Comparison of ENCODE assay signal across 7 mouse cellular contexts in the genomic region with DNA sequence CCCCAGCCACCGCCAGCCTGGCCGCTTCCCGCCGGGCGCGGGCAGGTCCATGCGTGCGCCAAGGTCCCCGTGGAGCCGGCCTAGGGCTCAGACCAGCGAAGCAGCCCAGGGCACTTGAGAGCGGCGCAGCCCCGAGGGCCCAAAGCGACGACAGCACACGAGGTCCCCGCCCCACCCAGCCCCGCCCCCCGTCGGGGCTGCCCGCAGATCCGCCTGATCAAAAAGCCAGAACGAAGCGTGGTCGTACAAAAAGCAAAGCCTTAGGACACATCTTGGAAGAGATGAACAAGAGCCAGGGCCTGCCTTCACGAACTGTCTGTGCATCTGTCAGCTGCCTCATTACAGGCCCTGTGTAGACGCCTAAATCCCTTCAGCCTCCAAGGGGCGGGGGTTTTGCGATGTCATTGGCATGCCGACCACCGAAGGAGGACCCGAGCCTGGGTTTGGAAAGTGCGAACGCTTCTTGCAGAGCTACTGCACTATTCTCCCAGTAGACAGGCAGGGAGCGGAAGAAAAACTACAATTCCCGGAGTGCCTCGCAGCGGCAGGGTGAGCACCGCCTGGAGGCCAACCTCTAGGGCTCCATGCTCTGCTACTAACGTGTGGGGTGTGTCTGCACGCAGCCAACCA. TPM values are rescaled to one million over a fixed set of nuclear protein-coding genes. Genes with fewer than 3 reads are reported as not detected.
DNase-seq lines count a peak whose midpoint lies in the region; ATAC-seq and TF ChIP-seq lines count a peak whose summit lies in the region.

No protein-coding gene starts in this region.

- peaks cover 20% of the 10 kb centered on the region for H3K4me1 ChIP-seq in embryonic facial prominence, embryonic 12.5 days
- peaks cover 10% of the 10 kb centered on the region for H3K4me1 ChIP-seq in kidney, adult 2 months (ENCODE audit: control insufficient read depth, insufficient read depth, low read length)
- H3K4me1 ChIP-seq in limb, embryonic 12.5 days (replicated peaks) = peaks cover 18% of the 10 kb centered on the region
- H3K4me1 ChIP-seq in midbrain, embryonic 15.5 days = peaks cover 35% of the 10 kb centered on the region
- H3K4me1 ChIP-seq in spleen, adult 2 months (ENCODE audit: control insufficient read depth, insufficient read depth, insufficient read length) = peaks cover 5% of the 10 kb centered on the region; the same call in 1 of the 2 replicates

- peak; percentile 95 for ATAC-seq in embryonic facial prominence, embryonic 12.5 days (ENCODE audit: insufficient number of reproducible peaks, insufficient read depth, low FRiP score, low TSS enrichment)
- peak; percentile 95 for ATAC-seq in limb, embryonic 12.5 days (ENCODE audit: insufficient number of reproducible peaks, insufficient read depth, low FRiP score, low TSS enrichment, low read depth)
- peak; percentile 95 for ATAC-seq in midbrain, embryonic 15.5 days (replicated peaks)

- peak overlapping the region; percentile 72 for H3K4me2 ChIP-seq in embryonic facial prominence, embryonic 12.5 days (replicated peaks)
- peak overlapping the region; percentile 84 for H3K4me2 ChIP-seq in limb, embryonic 12.5 days
- H3K4me2 ChIP-seq in midbrain, embryonic 15.5 days = peak overlapping the region; percentile 63

- no peaks in the 10 kb centered on the region for H3K36me3 ChIP-seq in embryonic facial prominence, embryonic 12.5 days
- H3K36me3 ChIP-seq in kidney, adult 2 months (ENCODE audit: control insufficient read depth, insufficient read depth, low read length) = no peaks in the 10 kb centered on the region
- H3K36me3 ChIP-seq in limb, embryonic 12.5 days = no peaks in the 10 kb centered on the region
- H3K36me3 ChIP-seq in midbrain, embryonic 15.5 days (replicated peaks) = no peaks in the 10 kb centered on the region
- H3K36me3 ChIP-seq in spleen, adult 2 months (ENCODE audit: control insufficient read depth, insufficient read depth, low read length) = no peaks in the 10 kb centered on the region

- under 1% methylated on average over 42 of the region's 42 CpGs for WGBS in embryonic facial prominence, embryonic 12.5 days
- under 1% methylated on average over 42 of the region's 42 CpGs for WGBS in kidney, adult 2 months
- WGBS in limb, embryonic 12.5 days = under 1% methylated on average over 41 of the region's 42 CpGs
- WGBS in midbrain, embryonic 15.5 days = under 1% methylated on average over 40 of the region's 42 CpGs
- under 1% methylated on average over 42 of the region's 42 CpGs for WGBS in spleen, adult 2 months

- TF ChIP-seq POLR2A in kidney, adult 2 months (IDR thresholded peaks at IDR 0.05; ENCODE audit: low read depth, low read length) = no peak
- TF ChIP-seq POLR2A in spleen, adult 2 months (IDR thresholded peaks at IDR 0.05; ENCODE audit: low read depth, low read length) = peak; percentile 21; the same call in 1 of the 2 replicates

- TF ChIP-seq CTCF in kidney, adult 2 months (conservative IDR thresholded peaks at IDR 0.05; ENCODE audit: insufficient read depth, insufficient read length, low read depth, low read length) = peak; percentile 53
- peak; percentile 36; the same call in 1 of the 2 replicates for TF ChIP-seq CTCF in spleen, adult 2 months (IDR thresholded peaks at IDR 0.05; ENCODE audit: extremely low read depth, insufficient read depth, insufficient read length, insufficient replicate concordance)

- H3K27ac ChIP-seq in embryonic facial prominence, embryonic 12.5 days = peak overlapping the region; percentile 89
- peak overlapping the region; percentile 97 for H3K27ac ChIP-seq in kidney, adult 2 months (ENCODE audit: insufficient read depth, low read depth, low read length)
- peak overlapping the region; percentile 69; the same call in 1 of the 2 replicates for H3K27ac ChIP-seq in limb, embryonic 12.5 days
- H3K27ac ChIP-seq in midbrain, embryonic 15.5 days = peak overlapping the region; percentile 93
- peak overlapping the region; percentile 98 for H3K27ac ChIP-seq in spleen, adult 2 months (ENCODE audit: insufficient read depth, low read length)

- peak; percentile 88 for DNase-seq in adrenal gland, postnatal 25 days
- DNase-seq in heart, adult 18-20 months = peak; percentile 97 to 98
- peak; percentile 96 for DNase-seq in kidney, adult 2 months
- peak; percentile 79 to 80 for DNase-seq in spleen, adult 2 months (ENCODE audit: low read depth in 1 of 2, low spot score in 2 of 2)

- H3K4me3 ChIP-seq in embryonic facial prominence, embryonic 12.5 days = peak overlapping the region; percentile 98
- peak overlapping the region; percentile 98 for H3K4me3 ChIP-seq in kidney, adult 2 months (ENCODE audit: insufficient read depth, low read depth, low read length)
- H3K4me3 ChIP-seq in limb, embryonic 12.5 days (replicated peaks) = peak overlapping the region; percentile 95
- peak overlapping the region; percentile 93 for H3K4me3 ChIP-seq in midbrain, embryonic 15.5 days
- peak overlapping the region; percentile 79 for H3K4me3 ChIP-seq in spleen, adult 2 months (ENCODE audit: extremely low read depth, insufficient read depth, insufficient read length)

- H3K27me3 ChIP-seq in embryonic facial prominence, embryonic 12.5 days = no peaks in the 10 kb centered on the region
- H3K27me3 ChIP-seq in kidney, adult 2 months (replicated peaks; ENCODE audit: control insufficient read depth, insufficient read depth, low read length) = no peaks in the 10 kb centered on the region
- no peaks in the 10 kb centered on the region for H3K27me3 ChIP-seq in limb, embryonic 12.5 days
- H3K27me3 ChIP-seq in midbrain, embryonic 15.5 days (replicated peaks) = 0 out of 2 replicates have a peak, but pooled peaks cover 2% of the 10 kb centered on the region
- H3K27me3 ChIP-seq in spleen, adult 2 months (ENCODE audit: control insufficient read depth, insufficient read depth, low read length) = no peaks in the 10 kb centered on the region

- H3K9ac ChIP-seq in embryonic facial prominence, embryonic 12.5 days = peak overlapping the region; percentile 93
- peak overlapping the region; percentile 93 for H3K9ac ChIP-seq in limb, embryonic 12.5 days (replicated peaks)
- H3K9ac ChIP-seq in midbrain, embryonic 15.5 days = peak overlapping the region; percentile 85

- no peaks in the 10 kb centered on the region for H3K9me3 ChIP-seq in embryonic facial prominence, embryonic 12.5 days
- H3K9me3 ChIP-seq in limb, embryonic 12.5 days = no peaks in the 10 kb centered on the region
- H3K9me3 ChIP-seq in midbrain, embryonic 15.5 days = no peaks in the 10 kb centered on the region

RNA-seq across cellular contexts. Expression of a gene that starts 0.3 kb away (rescaled TPM):
- total RNA-seq in adrenal gland, postnatal 25 days (2021) = 30.1 and 32.1 TPM in 2 replicates
- 31.3 and 33.1 TPM in 2 replicates for polyA plus RNA-seq in embryonic facial prominence, embryonic 12.5 days (2016; fragmentation: Nextera tagmentation; extraction: Ambion mirVana)
- total RNA-seq in heart, adult 18-20 months (2021) = 10 to 100 TPM; 29.4 to 29.9 TPM
- polyA plus RNA-seq in kidney, adult 2 months (2012; rRNA removed) = 15.4 and 17.1 TPM in 2 replicates
- polyA plus RNA-seq in limb, embryonic 12.5 days (2016; fragmentation: Nextera tagmentation; extraction: Ambion mirVana) = 30.9 and 32.7 TPM in 2 replicates
- polyA plus RNA-seq in midbrain, embryonic 15.5 days (2015; fragmentation: Nextera tagmentation; extraction: Ambion mirVana) = 36.5 and 40.1 TPM in 2 replicates
- polyA plus RNA-seq in spleen, adult 2 months (2012; rRNA removed) = 20.4 and 21.4 TPM in 2 replicates

Comparison
In these comparisons a context has a peak if more than half of its experiments do, and no peak if none do; other contexts are left out.
1. Peak in every context shown above with its lines: DNase-seq, ATAC-seq, H3K4me3 ChIP-seq and H3K27ac ChIP-seq.